Mouse (Mus musculus) ES-E14 (cell line): ENCODE results near the gene Clpb.

Experiments used
- HCFC1 ChIP-seq: IDR thresholded peaks from 2 replicates; pipeline ENCODE4 v1.6.1; 2012; ENCODE audit warnings: low read length, inconsistent platforms, borderline replicate concordance; ENCODE audit not compliant: insufficient read depth
- ZNF384 ChIP-seq: IDR thresholded peaks from 2 replicates; pipeline ENCODE4 v1.6.1; 2012; ENCODE audit warnings: low read depth, low read length, inconsistent platforms

GRCm38 (mm10) chr7:101835457-101836109 lies 172.2 kb downstream of the Clpb start:
- no peak for TF ChIP-seq ZNF384
- TF ChIP-seq HCFC1 = no peak
